Mouse (Mus musculus) CH12F3 (cell line): ENCODE measurements around the gene Pus10.

Source experiments
- in situ Hi-C: fragments of 300-500 bp; cut with MboI; formaldehyde crosslinking; loops from 2 replicates; pipeline ENCODE4 v1.14.3; 2020; ENCODE audit warnings: low sequenced_read_pairs

Gene Pus10

GRCm38 (mm10) chr11:23693286-23693685, 27.8 kb downstream of the Pus10 start:
- in situ Hi-C loops = no loop called here

DNA sequence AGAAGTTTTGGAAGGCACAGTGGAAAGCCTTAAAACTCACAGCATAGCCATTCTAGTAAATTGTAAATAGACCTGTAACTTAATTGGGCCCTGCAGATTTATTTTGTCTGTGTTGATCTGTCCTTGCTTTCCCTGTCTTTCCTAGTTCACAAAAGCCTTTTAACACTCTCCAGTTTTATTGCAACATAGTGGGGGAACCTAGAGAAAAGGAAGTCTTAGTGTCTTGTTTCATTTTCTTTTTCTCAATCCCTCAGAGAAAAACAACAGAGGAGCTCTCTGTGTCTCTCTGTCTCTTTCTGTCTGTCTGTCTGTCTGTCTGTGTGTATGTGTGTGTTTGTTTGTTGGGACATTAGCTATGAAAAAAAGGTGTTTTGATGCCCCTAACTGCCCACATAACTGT, 30.4 kb downstream of the Pus10 start:
- in situ Hi-C loops = no loop called here

DNA sequence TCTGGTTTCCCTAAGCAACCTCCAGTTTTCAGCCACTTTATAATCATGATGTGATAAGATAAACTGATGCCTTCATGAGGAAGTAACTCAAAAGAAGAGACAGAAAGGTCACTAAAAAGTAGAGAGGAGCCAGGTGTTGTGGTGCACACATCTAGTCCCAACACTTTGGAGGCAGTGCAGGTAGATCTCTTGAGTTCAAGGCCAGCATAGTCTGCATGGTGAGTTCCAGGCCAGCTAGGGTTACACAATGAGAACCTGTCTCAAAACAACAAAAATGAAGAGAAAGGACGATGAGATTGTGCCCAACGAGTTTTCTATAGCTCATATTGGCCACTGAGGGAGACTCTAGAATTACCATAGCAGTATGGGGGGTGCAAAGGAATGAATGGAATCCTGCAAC, 33.1 kb downstream of the Pus10 start:
- in situ Hi-C loops = no loop called here

DNA sequence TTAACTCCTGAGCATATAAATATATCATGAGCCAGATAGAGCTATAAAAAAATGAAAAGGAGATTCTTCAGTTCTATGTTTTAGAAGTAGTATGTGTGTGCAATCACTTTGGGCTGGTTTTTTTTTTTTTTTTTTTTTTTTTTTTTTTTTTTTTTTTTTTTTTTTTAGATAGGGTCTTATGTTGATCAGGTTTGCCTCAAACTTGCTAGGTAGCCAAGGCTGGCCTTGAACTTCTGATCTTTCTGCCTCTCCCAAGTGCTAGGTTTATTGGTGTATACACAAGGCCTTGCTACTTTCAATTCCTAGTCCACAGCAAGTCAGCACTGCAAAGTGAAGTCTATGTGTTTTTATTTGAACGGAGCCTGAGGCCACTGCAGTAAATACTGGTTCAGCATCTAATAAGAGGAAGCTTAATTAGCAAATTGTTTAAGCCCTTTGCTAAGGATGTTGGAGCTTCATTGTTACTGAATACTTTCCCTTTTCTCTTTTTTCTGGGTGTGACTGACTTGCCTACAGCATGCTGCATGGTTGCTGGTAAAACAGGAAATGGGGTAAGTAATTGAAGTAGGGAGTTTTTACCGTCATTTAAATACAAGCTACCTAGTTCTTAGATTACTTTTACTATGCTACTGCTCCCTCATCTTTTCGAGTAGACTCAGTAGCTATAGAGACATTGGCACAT, 34.1 kb downstream of the Pus10 start:
- in situ Hi-C loops = no loop called here

DNA sequence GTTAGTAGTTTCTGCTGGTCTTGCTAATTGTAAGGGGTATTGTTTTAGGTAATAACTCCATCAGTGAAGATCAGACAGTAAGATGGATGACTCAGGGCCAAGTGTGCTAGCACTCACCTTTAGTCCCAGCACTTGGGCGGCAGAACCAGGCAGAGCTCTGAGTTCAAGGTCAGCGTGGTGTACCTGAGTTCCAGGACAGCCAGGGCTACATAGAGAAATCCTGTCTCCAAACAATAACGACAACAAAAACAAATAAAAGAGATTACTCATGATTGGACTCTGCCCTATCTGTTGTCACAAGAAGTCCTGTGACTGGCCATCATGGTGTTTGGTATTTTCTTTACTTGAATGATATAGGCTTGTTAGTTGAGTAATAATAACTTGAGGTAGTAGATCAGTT, 36.4 kb downstream of the Pus10 start:
- in situ Hi-C loops = no loop called here

- in situ Hi-C loops = no loop called here
Measured at GRCm38 (mm10) chr11:23704604-23705294, 39.3 kb downstream of the Pus10 start.

DNA sequence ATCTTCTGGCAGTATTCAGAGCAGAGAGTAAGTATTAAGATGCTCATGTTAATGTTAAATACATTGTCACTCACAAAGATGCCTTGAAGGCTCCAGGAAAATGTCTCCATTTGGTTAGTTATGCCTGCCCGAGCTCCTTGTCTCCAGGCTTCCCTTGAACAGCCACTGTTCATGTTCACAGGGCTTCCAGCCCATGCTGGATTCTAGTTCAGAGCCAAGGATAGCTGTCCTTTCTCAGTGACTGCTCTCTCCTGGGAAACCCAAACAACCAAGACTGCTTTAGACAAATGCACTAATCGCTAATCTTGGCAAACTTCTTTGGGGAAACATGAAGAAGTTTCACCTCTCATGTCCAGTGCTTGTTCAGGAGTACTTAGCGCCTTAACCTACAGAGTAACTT, 46.8 kb downstream of the Pus10 start:
- in situ Hi-C loops = no loop called here

DNA sequence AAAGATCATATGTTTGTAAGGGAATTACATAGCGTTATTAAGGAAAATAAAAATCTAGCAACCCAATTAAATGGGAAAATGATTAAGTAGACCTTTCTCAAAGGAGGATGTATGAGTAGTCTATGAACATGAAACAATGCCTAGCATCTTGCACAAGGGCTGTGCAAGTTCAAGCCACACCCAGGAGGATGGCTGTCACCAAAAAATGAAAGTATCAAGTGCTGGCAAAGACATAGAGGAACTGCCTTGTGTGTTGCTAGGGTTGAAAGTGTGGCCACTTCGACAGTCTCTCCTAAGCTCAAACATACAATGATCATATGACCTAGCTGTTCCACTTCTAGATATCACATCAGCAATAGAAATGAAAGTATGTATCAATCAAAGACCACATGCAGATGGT, 53.4 kb downstream of the Pus10 start:
- in situ Hi-C loops = no loop called here

DNA sequence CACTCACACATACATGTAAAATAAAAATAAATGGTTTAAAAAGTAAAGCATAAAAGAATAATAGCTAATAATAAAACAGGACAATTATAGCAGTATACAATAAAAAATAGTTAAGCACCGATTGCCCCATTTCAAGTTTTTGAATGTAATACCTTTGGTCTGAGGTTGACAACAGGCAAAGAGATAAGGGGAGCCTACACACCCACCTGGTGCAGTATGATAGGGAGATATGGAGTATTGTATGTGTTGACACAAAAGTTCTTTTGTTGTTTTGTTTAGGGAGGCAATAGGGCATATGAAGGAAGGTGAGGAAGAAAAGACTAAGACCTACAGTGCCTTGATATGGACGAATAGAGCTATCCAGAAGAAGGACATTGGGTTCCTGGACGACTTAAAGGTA, 54.4 kb downstream of the Pus10 start:
- in situ Hi-C loops = no loop called here

DNA sequence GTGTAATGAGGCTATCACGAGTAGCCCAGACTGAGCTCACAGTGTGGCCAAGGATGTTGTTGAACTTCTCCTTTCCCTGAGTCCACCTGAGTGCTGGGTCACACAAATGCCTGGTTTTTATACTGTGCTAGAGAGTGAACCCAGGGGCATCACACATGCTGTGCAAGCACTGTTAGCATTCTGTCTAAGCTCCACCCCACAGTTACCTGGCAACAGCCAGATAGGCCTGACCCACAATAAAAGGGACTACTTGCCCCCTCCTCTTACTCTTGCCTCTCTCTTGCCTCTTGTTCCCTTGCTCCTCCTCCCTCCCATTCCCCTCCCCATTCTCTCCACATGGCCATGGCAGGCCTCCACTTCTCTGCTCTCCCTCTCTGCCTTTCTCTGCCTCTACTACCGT, 56.9 kb downstream of the Pus10 start:
- in situ Hi-C loops = no loop called here

DNA sequence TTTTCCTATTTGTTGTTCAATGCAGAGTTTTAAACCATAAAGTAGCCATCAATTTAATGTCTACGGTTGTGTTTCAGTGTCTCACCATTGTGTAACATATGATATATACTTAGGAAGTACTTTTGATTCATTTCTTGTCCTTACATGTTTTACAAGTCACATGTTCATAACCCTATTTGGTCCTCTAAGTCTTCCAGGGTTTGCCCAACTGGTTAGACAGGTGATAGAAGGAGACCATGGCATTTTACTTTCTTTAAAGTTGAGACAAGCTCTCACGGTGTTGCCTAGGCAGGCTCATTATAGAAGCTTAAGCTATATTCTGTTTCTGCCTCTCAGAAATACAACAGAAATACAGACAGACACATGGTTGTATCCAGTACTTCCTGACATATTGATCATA, 60.4 kb downstream of the Pus10 start:
- in situ Hi-C loops = no loop called here

GRCm38 (mm10) chr11:23726441-23726840, 61.0 kb downstream of the Pus10 start:
- in situ Hi-C loops = no loop called here

- in situ Hi-C loops = no loop called here
Measured at GRCm38 (mm10) chr11:23728186-23728585, 62.7 kb downstream of the Pus10 start.

- in situ Hi-C loops = no loop called here
Measured at GRCm38 (mm10) chr11:23730120-23730519, 64.6 kb downstream of the Pus10 start.

GRCm38 (mm10) chr11:23732840-23733239, 67.4 kb downstream of the Pus10 start:
- in situ Hi-C loops = no loop called here

GRCm38 (mm10) chr11:23734749-23735286, 69.3 kb downstream of the Pus10 start:
- in situ Hi-C loops = no loop called here

DNA sequence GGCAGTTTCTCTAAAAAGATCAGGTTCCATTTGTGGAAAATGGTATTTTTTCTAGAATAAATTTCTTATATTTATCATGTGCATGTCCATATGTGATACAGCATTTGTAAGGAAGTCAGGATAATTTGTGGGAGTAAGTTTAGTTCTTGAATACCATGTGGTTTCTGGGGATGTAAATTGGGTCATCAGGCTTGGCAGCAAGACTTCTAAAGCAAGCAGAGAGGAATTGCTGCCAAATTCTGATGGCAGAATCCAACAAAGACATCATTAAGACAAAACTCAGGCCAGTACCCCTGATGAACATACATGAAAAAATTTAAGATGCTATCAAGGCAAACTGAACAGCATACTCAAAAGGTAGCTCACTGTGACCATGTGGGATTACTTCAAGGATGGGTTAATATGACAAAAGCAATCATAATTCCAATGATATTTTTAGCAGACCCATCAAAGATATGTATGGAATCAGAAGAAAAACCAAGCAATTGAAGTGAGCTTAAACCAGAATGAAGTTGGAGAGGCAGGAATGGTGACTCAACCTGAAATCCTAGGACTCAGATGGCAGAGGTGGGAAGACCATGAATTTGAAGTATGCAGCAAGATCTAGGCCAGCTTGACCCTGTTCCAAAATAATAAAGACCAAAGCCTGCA, 70.5 kb downstream of the Pus10 start:
- in situ Hi-C loops = no loop called here

- in situ Hi-C loops = no loop called here
Measured at GRCm38 (mm10) chr11:23740895-23741294, 75.4 kb downstream of the Pus10 start.

DNA sequence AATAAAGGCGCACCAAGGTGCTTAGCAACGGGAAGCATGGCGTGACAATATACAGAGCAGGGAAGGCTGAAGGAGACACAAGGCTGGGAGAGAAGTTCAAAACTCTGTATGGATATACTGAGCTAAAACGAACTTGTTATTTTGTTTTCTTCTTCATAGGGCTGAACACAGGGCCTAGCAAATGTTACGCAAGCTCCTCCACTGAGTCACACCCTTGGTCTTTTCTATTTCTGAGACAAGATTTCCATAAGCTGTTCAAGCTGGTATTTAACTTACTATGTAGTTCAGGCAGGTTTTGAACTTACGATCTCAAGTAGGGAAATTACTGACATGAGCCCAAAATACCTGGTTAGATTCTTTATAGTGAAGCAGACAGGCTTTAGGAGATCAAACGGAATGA, 75.9 kb downstream of the Pus10 start:
- in situ Hi-C loops = no loop called here

GRCm38 (mm10) chr11:23744352-23744751, 78.9 kb downstream of the Pus10 start:
- in situ Hi-C loops = no loop called here

DNA sequence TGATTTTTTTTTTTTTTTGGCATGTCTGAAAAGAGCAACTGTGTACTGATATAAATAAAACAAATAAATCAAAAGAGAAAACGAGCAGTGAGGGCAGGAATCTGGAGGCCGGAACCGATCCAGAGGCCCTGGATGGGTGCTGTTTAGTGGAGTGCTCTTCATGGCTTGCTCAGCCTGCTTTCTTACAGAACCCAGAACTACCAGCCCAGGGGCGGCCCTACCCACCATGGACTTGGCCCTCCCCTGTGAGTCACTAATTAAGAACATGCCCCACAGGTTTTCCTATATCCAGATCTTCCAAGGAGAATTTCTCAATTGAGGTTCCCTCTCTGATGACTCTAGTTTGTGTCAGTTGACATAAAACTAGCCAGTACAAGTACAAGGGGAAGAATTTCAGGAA, 80.6 kb downstream of the Pus10 start:
- in situ Hi-C loops = no loop called here

GRCm38 (mm10) chr11:23753136-23753710, 87.7 kb downstream of the Pus10 start:
- in situ Hi-C loops = no loop called here
